Mouse (Mus musculus): ENCODE results near the gene Whrn.
A peak's percentile ranks its signal among the peaks of the same experiment; 100 is the strongest.

Whrn gene

DNA sequence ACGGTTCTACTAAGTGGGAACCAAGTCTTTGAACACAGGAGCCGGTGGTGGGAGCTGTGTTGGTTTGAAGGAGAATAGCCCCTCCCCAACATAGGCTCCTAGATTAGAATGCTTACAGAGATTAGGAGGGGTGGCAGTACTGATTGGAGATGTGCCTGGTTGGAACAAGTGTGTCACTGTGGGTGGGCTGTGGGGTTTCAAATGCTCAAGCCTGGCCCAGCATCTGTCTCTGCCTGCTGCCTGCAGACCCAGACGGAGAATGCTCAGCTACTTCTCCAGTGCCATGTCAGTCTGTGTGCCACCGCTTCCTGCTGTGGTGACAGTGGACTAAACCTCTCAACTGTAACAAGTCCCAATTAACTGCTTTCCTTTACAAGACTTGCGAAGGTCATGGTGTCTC is 45.2 kb downstream of the Whrn start:
- DNase-seq (ENCODE audit: low spot score): no peak

DNA sequence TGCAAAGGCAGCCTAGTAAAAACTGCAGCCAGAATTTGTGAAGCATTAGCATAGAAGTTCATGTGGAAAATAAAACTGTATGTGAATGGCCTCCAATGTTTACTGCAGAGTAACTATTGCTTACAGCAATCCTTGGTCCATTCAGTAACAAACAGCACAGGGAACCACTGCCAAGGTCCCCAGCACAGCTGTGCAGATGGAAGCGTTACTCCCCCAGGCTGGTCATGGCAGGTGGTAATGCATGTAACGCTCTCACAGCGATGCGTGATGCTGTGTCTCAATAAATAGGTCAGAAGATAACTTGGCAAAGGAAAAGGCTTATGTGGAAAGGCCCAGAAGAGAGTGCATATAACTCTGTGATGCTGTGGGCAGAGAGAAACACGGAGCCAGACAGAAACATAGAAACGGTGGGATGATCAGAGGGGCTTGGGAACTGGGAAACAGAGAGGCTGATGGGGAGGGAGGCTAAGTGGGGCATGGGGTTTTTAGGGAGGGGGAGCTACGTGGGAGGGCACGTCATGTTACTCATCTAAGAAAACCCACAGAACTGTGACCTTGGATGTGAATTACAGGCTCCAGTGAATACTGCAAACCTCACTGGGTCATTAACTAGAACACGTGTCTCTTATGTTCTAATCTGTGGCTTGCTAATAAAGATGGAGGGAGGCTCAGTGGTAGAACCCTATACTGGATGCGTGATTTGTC is 51.3 kb downstream of the Whrn start:
- DNase-seq (ENCODE audit: low spot score): no peak

- no peak for DNase-seq (ENCODE audit: low spot score)
Observed at GRCm38 (mm10) chr4:63443101-63443500, 52.7 kb downstream of the Whrn start.

DNA sequence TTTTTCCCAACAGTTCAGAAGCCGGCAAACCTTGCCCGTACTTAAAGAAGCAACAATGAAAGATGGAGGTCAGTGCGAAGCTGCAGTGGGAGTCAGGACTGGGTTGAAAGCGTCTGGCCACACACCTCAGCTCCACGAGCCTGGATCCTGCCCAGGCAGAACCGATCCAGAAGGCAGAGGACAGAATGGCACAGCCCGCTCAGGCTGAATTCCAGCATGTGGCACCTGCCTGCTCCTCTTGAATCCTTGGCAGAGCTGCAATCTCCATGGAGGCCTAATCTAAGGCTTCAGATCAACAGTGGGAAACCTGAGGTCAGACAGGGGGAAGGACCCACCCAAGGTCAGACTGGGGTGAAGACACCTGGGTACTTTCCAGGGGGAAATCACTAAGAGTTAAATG is 54.2 kb downstream of the Whrn start:
- no peak for DNase-seq (ENCODE audit: low spot score)

GRCm38 (mm10) chr4:63440262-63440661 is 55.5 kb downstream of the Whrn start:
- peak; percentile 31 for DNase-seq (ENCODE audit: low spot score)

GRCm38 (mm10) chr4:63437968-63438367 is 57.8 kb downstream of the Whrn start:
- DNase-seq (ENCODE audit: low spot score): no peak

GRCm38 (mm10) chr4:63437119-63437815 is 58.5 kb downstream of the Whrn start:
- no peak for DNase-seq (ENCODE audit: low spot score)

- peak; percentile 35 for DNase-seq (ENCODE audit: low spot score)
Observed at GRCm38 (mm10) chr4:63435402-63435801, 60.4 kb downstream of the Whrn start.

DNA sequence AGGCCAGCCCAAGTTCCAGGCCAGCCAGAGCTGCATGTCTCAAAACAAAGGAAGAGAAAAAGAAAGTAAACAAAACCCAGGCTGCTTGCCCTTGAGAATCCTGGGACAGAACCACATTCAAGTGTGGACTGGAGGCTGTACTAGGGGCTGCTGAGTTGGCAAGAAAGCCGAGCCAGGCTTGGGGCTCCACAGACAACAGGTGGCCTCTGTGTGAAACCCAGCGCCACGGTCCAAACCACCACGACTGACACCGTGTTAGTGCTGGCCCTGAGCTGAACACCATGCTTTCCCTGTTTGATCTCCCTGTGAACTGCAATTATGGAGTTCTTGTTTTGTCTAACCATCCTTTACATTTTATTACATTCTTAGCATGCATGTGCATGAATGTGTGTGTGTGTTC is 64.7 kb downstream of the Whrn start:
- DNase-seq (ENCODE audit: low spot score): no peak

DNA sequence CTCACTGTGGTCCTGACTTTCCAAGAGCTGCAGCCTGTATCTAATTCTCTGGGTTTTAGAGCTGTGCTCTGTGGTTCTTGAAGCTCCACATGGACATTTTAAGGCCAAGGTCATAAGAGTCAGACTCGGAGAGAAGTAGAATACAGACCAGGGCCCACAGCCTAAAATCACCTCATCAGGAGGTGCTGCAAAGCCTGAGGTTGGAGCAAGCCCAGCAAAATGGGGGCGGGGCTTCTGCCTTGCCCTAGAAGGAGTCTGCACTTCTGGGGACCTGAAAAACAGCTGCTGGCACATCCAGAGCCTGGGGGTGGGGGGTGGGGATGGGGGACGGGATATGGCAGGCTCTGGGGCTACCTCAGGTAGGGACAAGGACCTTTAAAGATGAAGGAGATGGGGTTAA is 65.4 kb downstream of the Whrn start:
- no peak for DNase-seq (ENCODE audit: low spot score)

DNA sequence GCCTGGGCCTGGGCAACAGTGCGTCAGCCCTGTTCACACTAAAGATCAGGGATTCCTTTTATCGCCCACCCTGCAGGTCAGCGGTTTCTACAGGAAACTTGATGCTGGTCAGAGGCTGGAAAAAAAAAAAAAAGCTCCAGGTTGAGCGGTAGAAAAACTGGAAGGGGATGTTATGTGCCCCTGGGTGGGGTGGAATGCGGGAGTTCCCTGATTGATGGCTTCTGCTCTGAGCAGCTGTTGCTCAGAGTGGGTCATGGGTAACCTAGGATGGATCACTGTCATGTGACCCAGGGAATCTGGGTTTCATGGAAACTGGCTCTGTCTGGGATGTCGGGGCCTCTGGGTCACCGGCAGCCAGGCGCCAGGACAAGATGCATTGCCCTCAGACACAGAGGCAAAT is 69.5 kb downstream of the Whrn start:
- peak; percentile 48 for DNase-seq (ENCODE audit: low spot score)

DNA sequence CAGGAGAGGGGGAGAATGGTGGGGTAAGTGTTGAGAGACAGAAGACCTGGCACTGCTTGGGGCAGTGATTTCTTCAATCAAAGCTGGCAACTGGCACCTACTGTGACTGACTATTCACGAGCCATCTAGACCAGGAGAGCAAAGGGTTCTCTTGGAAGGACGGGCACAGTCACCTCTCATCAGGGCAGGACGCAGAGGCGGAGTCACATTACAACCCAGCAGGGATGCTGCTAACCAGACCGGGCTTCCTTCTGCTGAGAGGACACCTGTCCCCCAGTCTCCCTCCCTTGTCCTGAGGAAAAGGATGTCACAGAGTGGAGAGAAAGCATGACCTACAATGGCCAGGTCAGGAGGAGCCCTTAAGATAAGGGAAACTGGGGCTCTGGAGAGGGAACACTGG is 72.0 kb downstream of the Whrn start:
- DNase-seq (ENCODE audit: low spot score): no peak

- no peak for DNase-seq (ENCODE audit: low spot score)
Observed at GRCm38 (mm10) chr4:63423231-63423630, 72.6 kb downstream of the Whrn start.

GRCm38 (mm10) chr4:63420143-63420920 is 75.5 kb downstream of the Whrn start:
- no peak for DNase-seq (ENCODE audit: low spot score)

DNA sequence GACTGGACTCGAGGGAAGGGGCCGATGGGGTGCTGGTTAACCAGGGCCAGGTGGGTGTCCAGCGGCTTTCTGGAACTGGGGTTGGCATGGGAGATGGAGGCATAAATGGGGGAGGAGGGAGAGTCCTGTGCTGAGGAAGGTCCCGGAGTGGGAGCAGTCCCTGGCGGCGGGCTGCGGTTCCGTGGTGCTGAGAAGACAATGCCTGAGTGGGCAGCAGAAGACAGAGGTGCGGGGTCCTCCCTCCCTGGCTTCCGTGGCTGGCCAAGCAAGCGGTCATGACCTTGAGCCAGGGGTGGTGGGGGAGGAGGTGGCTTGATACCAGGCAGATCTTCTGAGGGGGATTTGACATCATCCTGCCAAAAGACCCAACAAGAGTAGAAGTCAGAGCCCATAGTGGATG is 77.5 kb downstream of the Whrn start:
- DNase-seq (ENCODE audit: low spot score): no peak

- DNase-seq (ENCODE audit: low spot score): peak; percentile 95
Observed at GRCm38 (mm10) chr4:63417318-63417957, 78.4 kb downstream of the Whrn start.

GRCm38 (mm10) chr4:63414951-63415350 is 80.8 kb downstream of the Whrn start:
- no peak for DNase-seq (ENCODE audit: low spot score)

DNA sequence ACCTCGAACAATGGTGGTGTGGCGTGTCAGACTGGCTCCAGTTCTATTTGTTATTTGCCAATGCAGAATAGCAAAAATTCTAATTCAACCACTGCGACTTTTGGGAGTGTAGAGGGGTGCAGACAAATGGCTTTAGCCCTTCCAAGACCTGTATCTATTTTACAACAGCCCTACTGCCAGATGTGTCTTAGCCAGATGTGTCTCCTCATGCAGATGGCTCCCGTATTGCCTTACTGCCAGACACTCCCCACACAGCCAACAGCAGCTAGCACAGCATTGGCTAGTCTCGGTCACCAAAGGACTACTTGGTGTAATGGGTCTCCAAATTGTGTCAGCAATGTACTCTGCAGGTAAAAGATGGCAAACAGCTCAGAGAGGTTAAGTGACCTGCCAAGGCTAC is 84.6 kb downstream of the Whrn start:
- no peak for DNase-seq (ENCODE audit: low spot score)

DNA sequence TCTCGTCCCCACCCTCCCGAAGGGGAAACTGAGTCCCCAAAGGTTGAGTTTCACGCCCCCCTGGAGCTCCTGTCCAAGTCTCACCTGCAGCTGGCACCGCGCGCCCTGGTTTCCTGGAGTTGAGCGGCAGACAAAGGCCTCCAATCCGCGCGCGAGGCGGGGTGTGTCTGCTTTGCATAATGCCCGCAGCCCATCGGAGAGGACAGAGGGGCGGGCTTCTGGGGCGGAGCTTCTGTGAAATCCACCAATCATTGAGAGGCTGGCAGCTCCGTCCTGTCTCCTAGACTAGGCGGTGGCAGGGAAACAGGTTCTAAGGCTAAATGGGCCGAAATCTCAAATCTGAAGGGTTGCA is 85.2 kb downstream of the Whrn start:
- DNase-seq (ENCODE audit: low spot score): peak; percentile 97

- peak; percentile 73 for DNase-seq (ENCODE audit: low spot score)
Observed at GRCm38 (mm10) chr4:63409908-63410582, 85.7 kb downstream of the Whrn start.

- peak; percentile 24 for DNase-seq (ENCODE audit: low spot score)
Observed at GRCm38 (mm10) chr4:63409317-63409907, 86.4 kb downstream of the Whrn start.

DNA sequence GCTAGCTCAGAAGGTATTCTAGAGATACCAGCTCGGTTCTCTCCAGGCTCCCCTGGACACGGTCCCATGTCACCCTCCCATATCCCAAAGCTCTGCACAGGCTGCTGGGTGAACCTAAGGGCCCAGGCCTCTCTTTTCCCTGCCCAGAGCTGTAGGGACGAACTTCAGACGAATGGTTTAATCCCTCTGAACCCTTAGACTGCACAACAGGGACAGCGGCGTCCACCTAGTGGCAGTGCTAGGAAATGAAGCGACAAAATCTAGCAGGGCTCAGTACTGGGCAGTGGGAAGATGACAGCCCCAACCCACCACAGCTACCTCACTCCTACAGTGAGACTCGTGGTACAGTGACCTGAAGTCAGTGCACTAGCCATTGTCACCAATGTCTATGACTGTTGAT is 87.1 kb downstream of the Whrn start:
- DNase-seq (ENCODE audit: low spot score): peak; percentile 88
